ENCODE assay signal across 8 mouse cellular contexts in the genomic region with DNA sequence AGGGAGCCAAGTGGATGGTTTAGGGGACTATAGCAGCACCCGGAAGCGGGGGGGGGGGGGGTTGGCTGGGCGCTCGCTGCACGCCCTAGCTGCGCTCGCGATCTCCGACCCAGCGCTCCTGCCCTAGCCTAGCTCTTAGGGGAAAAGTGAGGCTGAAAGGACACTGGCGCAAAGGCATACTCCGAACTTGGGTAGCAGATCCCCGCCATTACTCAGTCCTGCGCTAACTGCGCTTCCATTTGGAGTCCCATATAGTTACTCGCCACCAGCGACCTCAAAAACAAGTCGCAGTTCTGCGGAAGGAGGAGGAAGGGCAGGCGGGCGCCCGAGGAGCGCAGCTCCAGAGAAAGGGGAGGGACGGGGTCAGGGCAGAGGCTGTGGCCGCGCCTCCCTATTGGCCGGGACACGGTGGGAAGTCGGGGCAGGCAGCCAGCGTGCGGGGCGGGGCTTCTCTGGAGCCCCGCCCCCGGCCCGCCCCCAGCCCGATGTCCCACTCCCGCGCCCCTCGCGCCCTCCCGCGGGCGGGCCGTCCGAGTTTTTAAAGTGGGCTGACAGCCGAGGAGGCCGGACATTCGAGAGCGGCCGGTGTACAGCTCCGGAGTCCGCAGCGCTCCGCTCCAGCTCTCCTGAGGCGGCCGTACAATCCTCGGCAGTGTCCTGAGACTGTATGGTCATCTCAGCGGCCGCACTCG. TPM values are rescaled to one million over a fixed set of nuclear protein-coding genes. Genes with fewer than 3 reads are reported as not detected.
DNase-seq lines count a peak whose midpoint lies in the region; ATAC-seq and TF ChIP-seq lines count a peak whose summit lies in the region.

Gene Epas1 (plus strand): TSS at position 571 of the 692 bp plus-strand sequence.

- peaks cover 37% of the 10 kb centered on the region for H3K27me3 ChIP-seq in lung, embryonic 15.5 days

- WGBS in lung, embryonic 15.5 days: under 1% methylated on average over 57 of the region's 60 CpGs

- peak within 1 kb of the TSS; percentile 91 for H3K4me2 ChIP-seq in lung, embryonic 15.5 days

- H3K4me3 ChIP-seq in ES-E14 (ENCODE audit: insufficient read depth in 1 of 2, low read depth in 1 of 2, low read length in 2 of 2, poor library complexity in 1 of 2, severe bottlenecking in 1 of 2): peak within 1 kb of the TSS; percentile 85 to 92
- H3K4me3 ChIP-seq in lung, embryonic 15.5 days: peak within 1 kb of the TSS; percentile 57

- peaks cover 10 to 26% of the 10 kb centered on the region in 2 experiments for H3K4me1 ChIP-seq in ES-E14 (ENCODE audit: control insufficient read depth in 2 of 2, insufficient read depth in 2 of 2, low read length in 2 of 2, poor library complexity in 1 of 2)
- peaks cover 21% of the 10 kb centered on the region for H3K4me1 ChIP-seq in lung, embryonic 15.5 days

- no peaks in the 10 kb centered on the region for H3K9me3 ChIP-seq in ES-E14 (ENCODE audit: control insufficient read depth, insufficient read depth, low read depth, low read length)
- H3K9me3 ChIP-seq in lung, embryonic 15.5 days: no peaks in the 10 kb centered on the region

- peak within 1 kb of the TSS; percentile 85 for H3K9ac ChIP-seq in ES-E14 (ENCODE audit: insufficient read depth, low read depth, low read length, poor library complexity, severe bottlenecking)
- H3K9ac ChIP-seq in lung, embryonic 15.5 days: peak within 1 kb of the TSS; percentile 58

- H3K27ac ChIP-seq in ES-E14 (ENCODE audit: insufficient read depth, low read depth, low read length, poor library complexity, severe bottlenecking): peak within 1 kb of the TSS; percentile 79; the same call in 1 of the 2 replicates
- peak within 1 kb of the TSS; percentile 70 for H3K27ac ChIP-seq in lung, embryonic 15.5 days

- no peaks in the 10 kb centered on the region for H3K36me3 ChIP-seq in ES-E14 (ENCODE audit: control insufficient read depth, insufficient read depth, low read length, poor library complexity, severe bottlenecking)
- H3K36me3 ChIP-seq in lung, embryonic 15.5 days: no peaks in the 10 kb centered on the region

- in situ Hi-C loops in ES-E14 (cut with MboI; ENCODE audit: low sequenced_read_pairs in 2 of 2, unreplicated experiment in 2 of 2): no loop called here

- no peak for DNase-seq in ES-E14 (ENCODE audit: low read depth, low spot score)
- DNase-seq in cerebellum, adult 8-10 months: peak; percentile 31
- peak; percentile 29 to 59 for DNase-seq in frontal cortex, adult 2 months (ENCODE audit: extremely low spot score in 1 of 2, low spot score in 1 of 2)
- peak; percentile 67 to 68 for DNase-seq in layer of hippocampus, adult 8-10 months (ENCODE audit: low spot score in 2 of 2)
- DNase-seq in testis, postnatal 14 days (ENCODE audit: low spot score): peak; percentile 85

- peak; percentile 65 to 70 for ATAC-seq in hematopoietic stem cell, adult 5-6 weeks (replicated peaks in 1 of 2; ENCODE audit: insufficient read depth in 1 of 2, low FRiP score in 2 of 2, low TSS enrichment in 1 of 2, low read depth in 1 of 2, poor library complexity in 2 of 2, severe bottlenecking in 2 of 2)
- ATAC-seq in lung, embryonic 15.5 days (ENCODE audit: borderline replicate concordance, extremely low read depth, low FRiP score, low TSS enrichment): peak; percentile 97
- ATAC-seq in neutrophil, adult 5-6 weeks (ENCODE audit: extremely low read depth, insufficient number of reproducible peaks, low FRiP score, poor library complexity, severe bottlenecking): peak; percentile 53

TF ChIP-seq in ES-E14, 5 proteins besides CTCF, POLR2A, EP300 and RAD21:
- TF ChIP-seq HCFC1 (IDR thresholded peaks at IDR 0.05; ENCODE audit: borderline replicate concordance, insufficient read depth, low read length) (peak; percentile 35; the same call in 1 of the 2 replicates), ZC3H11A (IDR thresholded peaks at IDR 0.05; ENCODE audit: borderline replicate concordance, low read depth, low read length) (no peak)

RNA-seq across cellular contexts. Expression of gene Epas1, which starts in this region (rescaled TPM):
- 9.5 and 9.6 TPM in 2 replicates for total RNA-seq in ES-E14 (2012; rRNA removed)
- polyA plus RNA-seq in frontal cortex, adult 2 months (2012; rRNA removed): 80.9 and 93.8 TPM in 2 replicates
- total RNA-seq in hematopoietic stem cell, adult 5-6 weeks (2017): not detected in 2 replicates
- total RNA-seq in layer of hippocampus, adult 8-10 months (2022): 10 to 100 TPM; 89.6 to 95.2 (median 94.2) TPM
- 8.8 and 10.1 TPM in 2 replicates for polyA plus RNA-seq in lung, embryonic 15.5 days (2015; fragmentation: Nextera tagmentation; extraction: Ambion mirVana)
- 0.12 and 0.70 TPM in 2 replicates for total RNA-seq in neutrophil, adult 5-6 weeks (2017)

Comparison
In these comparisons a context has a peak if more than half of its experiments do, and no peak if none do; other contexts are left out.
1. Peak in ATAC-seq in hematopoietic stem cell, adult 5-6 weeks; RNA of the gene not detected or under 1 TPM.
2. Peak in ATAC-seq in neutrophil, adult 5-6 weeks; RNA of the gene not detected or under 1 TPM.